Mouse (Mus musculus) heart, adult 2 months (tissue): ENCODE measurements around the gene Srsf1.

Experiments
- EP300 ChIP-seq: fragments of 200-500 bp; IDR thresholded peaks from 2 replicates; pipeline ENCODE4 v1.6.1; 2011; ENCODE audit warnings: low read depth, low read length, control low read depth; ENCODE audit not compliant: insufficient read depth
- POLR2A ChIP-seq: fragments of 200-500 bp; IDR thresholded peaks from 2 replicates; pipeline ENCODE4 v1.6.1; 2011; ENCODE audit warnings: mild to moderate bottlenecking, low read depth, low read length, control low read depth; ENCODE audit not compliant: insufficient read depth

DNA sequence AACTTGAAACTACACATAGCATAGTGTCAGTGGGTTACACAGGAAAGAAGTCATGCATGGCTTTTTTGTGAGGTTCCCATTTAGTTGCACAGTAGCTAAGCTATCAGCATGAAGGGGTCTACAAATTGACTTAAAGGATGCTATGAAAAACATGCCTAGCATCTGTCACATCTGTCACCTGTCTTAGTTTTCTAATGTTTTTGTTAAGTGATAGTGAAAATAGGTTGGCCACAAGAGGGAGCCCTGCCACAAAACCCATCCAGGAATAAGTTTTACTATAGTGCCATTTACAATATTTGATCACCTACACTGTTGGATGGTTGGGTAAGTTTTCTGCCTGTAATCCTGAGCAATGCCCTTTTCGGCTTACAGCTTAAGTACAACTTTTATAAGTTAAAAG is 7.4 kb downstream of the Srsf1 start:
- 0 out of 2 replicates have a peak, but pooled peaks have one; percentile 18 for TF ChIP-seq POLR2A
- TF ChIP-seq EP300, result no peak
